Mouse (Mus musculus) brain, embryonic 18.5 days (tissue): ENCODE measurements around the gene Wwox.

ENCODE experiments used
- DNase-seq: peaks from one replicate; pipeline ENCODE4 v3.0.0-alpha.2; 2012; ENCODE audit warnings: low read depth, low spot score

Gene Wwox

GRCm38 (mm10) chr8:115216801-115217200 lies 777.3 kb downstream of the Wwox start:
- DNase-seq: no peak

GRCm38 (mm10) chr8:115222545-115222944 lies 783.1 kb downstream of the Wwox start:
- peak; percentile 40 for DNase-seq

GRCm38 (mm10) chr8:115226781-115227583 lies 787.5 kb downstream of the Wwox start:
- DNase-seq: no peak

GRCm38 (mm10) chr8:115228903-115229302 lies 789.4 kb downstream of the Wwox start:
- DNase-seq: no peak

GRCm38 (mm10) chr8:115234068-115234467 lies 794.6 kb downstream of the Wwox start:
- no peak for DNase-seq

- DNase-seq: no peak
These were observed 798.1 kb downstream of the Wwox start for GRCm38 (mm10) chr8:115237596-115237995.

GRCm38 (mm10) chr8:115243465-115244027 lies 804.1 kb downstream of the Wwox start:
- no peak for DNase-seq

- no peak for DNase-seq
These were observed 810.4 kb downstream of the Wwox start for GRCm38 (mm10) chr8:115249688-115250366.

GRCm38 (mm10) chr8:115255550-115255949 lies 816.1 kb downstream of the Wwox start:
- no peak for DNase-seq

- DNase-seq: no peak
These were observed 818.0 kb downstream of the Wwox start for GRCm38 (mm10) chr8:115257417-115257816.

- DNase-seq: no peak
These were observed 820.4 kb downstream of the Wwox start for GRCm38 (mm10) chr8:115259806-115260205.

GRCm38 (mm10) chr8:115267196-115267595 lies 827.7 kb downstream of the Wwox start:
- DNase-seq: no peak

GRCm38 (mm10) chr8:115269601-115270000 lies 830.1 kb downstream of the Wwox start:
- DNase-seq: no peak

- no peak for DNase-seq
These were observed 834.5 kb downstream of the Wwox start for GRCm38 (mm10) chr8:115273976-115274375.

- no peak for DNase-seq
These were observed 836.8 kb downstream of the Wwox start for GRCm38 (mm10) chr8:115276281-115276680.

- no peak for DNase-seq
These were observed 838.8 kb downstream of the Wwox start for GRCm38 (mm10) chr8:115278291-115278690.

- no peak for DNase-seq
These were observed 850.8 kb downstream of the Wwox start for GRCm38 (mm10) chr8:115290224-115290623.

GRCm38 (mm10) chr8:115296760-115297159 lies 857.3 kb downstream of the Wwox start:
- DNase-seq: no peak

- DNase-seq: no peak
These were observed 863.0 kb downstream of the Wwox start for GRCm38 (mm10) chr8:115302484-115302883.

- no peak for DNase-seq
These were observed 868.0 kb downstream of the Wwox start for GRCm38 (mm10) chr8:115307412-115307811.

- no peak for DNase-seq
These were observed 871.5 kb downstream of the Wwox start for GRCm38 (mm10) chr8:115311003-115311402.

- DNase-seq: no peak
These were observed 872.9 kb downstream of the Wwox start for GRCm38 (mm10) chr8:115312371-115312770.

- no peak for DNase-seq
These were observed 883.0 kb downstream of the Wwox start for GRCm38 (mm10) chr8:115322501-115322900.
